ENCODE assay signal across 8 mouse cellular contexts in genomic region chr17:24960852-24961715, GRCm38 (mm10). TPM values are rescaled to one million over a fixed set of nuclear protein-coding genes. Genes with fewer than 3 reads are reported as not detected.
A peak's percentile ranks its signal among the peaks of the same experiment; 100 is the strongest.
DNase-seq lines count a peak whose midpoint lies in the region; ATAC-seq and TF ChIP-seq lines count a peak whose summit lies in the region.

No protein-coding gene starts in this region.

- peak; percentile 73 for ATAC-seq in midbrain, embryonic 13.5 days
- no peak for ATAC-seq in megakaryocyte progenitor cell, adult 5-6 weeks (replicated peaks; ENCODE audit: poor library complexity)

- H3K4me3 ChIP-seq in left cerebral cortex, adult 2 months: peak overlapping the region; percentile 91
- peak overlapping the region; percentile 66 for H3K4me3 ChIP-seq in midbrain, embryonic 13.5 days (replicated peaks)

- intact Hi-C loops in left cerebral cortex, adult 2 months (cut with DNase I): no loop called here
- intact Hi-C loops in left cerebral cortex, postnatal 14 days (cut with DNase I): no loop called here

- peaks cover 18% of the 10 kb centered on the region for H3K4me1 ChIP-seq in midbrain, embryonic 13.5 days (replicated peaks)

- H3K36me3 ChIP-seq in midbrain, embryonic 13.5 days: peaks cover 41% of the 10 kb centered on the region

- H3K9me3 ChIP-seq in midbrain, embryonic 13.5 days: no peaks in the 10 kb centered on the region

- no peak for TF ChIP-seq CTCF in left cerebral cortex, adult 2 months (IDR thresholded peaks at IDR 0.05)

- no peak overlapping the region for H3K27ac ChIP-seq in left cerebral cortex, adult 2 months
- H3K27ac ChIP-seq in midbrain, embryonic 13.5 days: peak overlapping the region; percentile 83; the same call in 1 of the 2 replicates

- no peaks in the 10 kb centered on the region for H3K27me3 ChIP-seq in midbrain, embryonic 13.5 days

- H3K9ac ChIP-seq in midbrain, embryonic 13.5 days (replicated peaks): no peak overlapping the region

- 16% methylated on average over 21 of the region's 21 CpGs for WGBS in midbrain, embryonic 13.5 days

- DNase-seq in left cerebral cortex, adult 2 months (ENCODE audit: extremely low spot score in 1 of 2, low spot score in 2 of 2): no peak
- DNase-seq in left cerebral cortex, postnatal 14 days (ENCODE audit: low spot score in 2 of 2): no peak
- DNase-seq in c-Kit-positive CD71-positive TER-119-negative erythroid progenitor cells, embryonic 14.5 days (ENCODE audit: low read depth): peak; percentile 27
- DNase-seq in hindlimb bud, embryonic 11.5 days (ENCODE audit: extremely low spot score, low read depth, low spot score): peak; percentile 89
- DNase-seq in frontal cortex, postnatal 25 days (ENCODE audit: low spot score in 2 of 2): no peak
- DNase-seq in thymus, adult 18-20 months: no peak

- peak overlapping the region; percentile 72 for H3K4me2 ChIP-seq in midbrain, embryonic 13.5 days (replicated peaks)

RNA-seq across cellular contexts. Expression of gene Jpt2, which starts 0.6 kb away (rescaled TPM):
- total RNA-seq in left cerebral cortex, adult 2 months (2021): 1 to 10 TPM; 5.3 to 6.9 TPM
- 10 to 100 TPM in 1 of 2 experiments, 1 to 10 TPM in 1; 5.3 to 10.4 TPM for total RNA-seq in left cerebral cortex, postnatal 14 days (2021)
- 146 and 161 TPM in 2 replicates for polyA plus RNA-seq in midbrain, embryonic 13.5 days (2015; fragmentation: Nextera tagmentation; extraction: Ambion mirVana)
- 125 and 131 TPM in 2 replicates for total RNA-seq in megakaryocyte progenitor cell, adult 5-6 weeks (2015)
- total RNA-seq in megakaryocyte progenitor cell, adult 5-6 weeks (2017): 114 and 116 TPM in 2 replicates

RNA-seq across cellular contexts. Expression of gene Mapk8ip3, which starts 24.3 kb away (rescaled TPM):
- total RNA-seq in left cerebral cortex, adult 2 months (2021): 100 to 1,000 TPM; 390 to 407 TPM
- total RNA-seq in left cerebral cortex, postnatal 14 days (2021): 100 to 1,000 TPM; 315 to 321 TPM
- polyA plus RNA-seq in midbrain, embryonic 13.5 days (2015; fragmentation: Nextera tagmentation; extraction: Ambion mirVana): 83.1 and 83.8 TPM in 2 replicates
- total RNA-seq in megakaryocyte progenitor cell, adult 5-6 weeks (2015): 14.1 and 21.7 TPM in 2 replicates
- total RNA-seq in megakaryocyte progenitor cell, adult 5-6 weeks (2017): 25.2 and 29.3 TPM in 2 replicates

RNA-seq across cellular contexts. Expression of gene Cramp1l, which starts 54.5 kb away (rescaled TPM):
- 10 to 100 TPM; 31.9 to 33.9 TPM for total RNA-seq in left cerebral cortex, adult 2 months (2021)
- 10 to 100 TPM; 26.0 to 27.9 TPM for total RNA-seq in left cerebral cortex, postnatal 14 days (2021)
- 7.0 and 8.2 TPM in 2 replicates for polyA plus RNA-seq in midbrain, embryonic 13.5 days (2015; fragmentation: Nextera tagmentation; extraction: Ambion mirVana)
- total RNA-seq in megakaryocyte progenitor cell, adult 5-6 weeks (2015): 21.4 and 21.9 TPM in 2 replicates
- 7.7 and 8.5 TPM in 2 replicates for total RNA-seq in megakaryocyte progenitor cell, adult 5-6 weeks (2017)

RNA-seq across cellular contexts. Expression of gene Ift140, which starts 54.8 kb away (rescaled TPM):
- total RNA-seq in left cerebral cortex, adult 2 months (2021): 10 to 100 TPM; 17.9 to 21.0 TPM
- total RNA-seq in left cerebral cortex, postnatal 14 days (2021): 10 to 100 TPM; 19.8 to 22.9 TPM
- polyA plus RNA-seq in midbrain, embryonic 13.5 days (2015; fragmentation: Nextera tagmentation; extraction: Ambion mirVana): 19.1 and 19.8 TPM in 2 replicates
- 8.0 and 11.0 TPM in 2 replicates for total RNA-seq in megakaryocyte progenitor cell, adult 5-6 weeks (2015)
- 20.2 and 20.3 TPM in 2 replicates for total RNA-seq in megakaryocyte progenitor cell, adult 5-6 weeks (2017)

Comparison
In these comparisons a context has a peak if more than half of its experiments do, and no peak if none do; other contexts are left out.
1. DNase-seq: peak in c-Kit-positive CD71-positive TER-119-negative erythroid progenitor cells, embryonic 14.5 days (single experiment) and hindlimb bud, embryonic 11.5 days (single experiment); none in left cerebral cortex, adult 2 months (0 of 2), left cerebral cortex, postnatal 14 days (0 of 2), frontal cortex, postnatal 25 days (0 of 2) and thymus, adult 18-20 months (0 of 2).
2. RNA of gene Jpt2, which starts 0.6 kb away (total RNA-seq): 114 to 131 TPM in megakaryocyte progenitor cell, adult 5-6 weeks; 5.3 to 10.4 TPM in left cerebral cortex, postnatal 14 days and 5.3 to 6.9 TPM in left cerebral cortex, adult 2 months; every median in the first group is over 10 times any median in the second.
3. RNA of gene Mapk8ip3, which starts 24.3 kb away (total RNA-seq): 390 to 407 TPM in left cerebral cortex, adult 2 months and 315 to 321 TPM in left cerebral cortex, postnatal 14 days; 14.1 to 29.3 TPM in megakaryocyte progenitor cell, adult 5-6 weeks; every median in the first group is over 10 times any median in the second.